Mouse (Mus musculus): ENCODE results near the gene Tyr. TPM values are rescaled to one million over a fixed set of nuclear protein-coding genes. Genes with fewer than 3 reads are reported as not detected.
A peak's percentile ranks its signal among the peaks of the same experiment; 100 is the strongest.
"Not testable (repeated sequence)": the region's sequence is repeated elsewhere in the genome, so short reads cannot be mapped to it uniquely, and the experiment has no call there.

Gene Tyr
- polyA plus RNA-seq (2015; fragmentation: Nextera tagmentation; extraction: Ambion mirVana), result 0.13 TPM in 1 of 2 replicates, not detected in the other

- no peaks in the 10 kb centered on the region for H3K9me3 ChIP-seq (replicated peaks)
- H3K4me3 ChIP-seq (replicated peaks), result no peak within 1 kb of the TSS
- no peaks in the 10 kb centered on the region for H3K4me1 ChIP-seq
- H3K9ac ChIP-seq (replicated peaks), result no peak within 1 kb of the TSS
- no peak within 1 kb of the TSS for H3K27ac ChIP-seq (replicated peaks)
- no peak for ATAC-seq (ENCODE audit: low FRiP score)
- no peak within 1 kb of the TSS for H3K4me2 ChIP-seq
- H3K36me3 ChIP-seq, result no peaks in the 10 kb centered on the region
- H3K27me3 ChIP-seq (replicated peaks), result no peaks in the 10 kb centered on the region
Measured at GRCm38 (mm10) chr7:87493412-87493811, at the start of gene Tyr. Tyr (minus strand) TSS chr7:87493512.

GRCm38 (mm10) chr7:87539031-87539430 is 45.7 kb upstream of the Tyr start:
- H3K4me2 ChIP-seq, result no peak overlapping the region
- H3K9ac ChIP-seq (replicated peaks), result no peak overlapping the region
- no peak overlapping the region for H3K4me3 ChIP-seq (replicated peaks)
- H3K27me3 ChIP-seq (replicated peaks), result no peaks in the 10 kb centered on the region
- H3K27ac ChIP-seq (replicated peaks), result no peak overlapping the region
- H3K9me3 ChIP-seq (replicated peaks), result no peaks in the 10 kb centered on the region
- no peaks in the 10 kb centered on the region for H3K36me3 ChIP-seq
- no peaks in the 10 kb centered on the region for H3K4me1 ChIP-seq
- ATAC-seq (ENCODE audit: low FRiP score), result no peak

- no peak overlapping the region for H3K4me3 ChIP-seq (replicated peaks)
- H3K4me2 ChIP-seq, result no peak overlapping the region
- no peak overlapping the region for H3K9ac ChIP-seq (replicated peaks)
- no peaks in the 10 kb centered on the region for H3K27me3 ChIP-seq (replicated peaks)
- no peaks in the 10 kb centered on the region for H3K36me3 ChIP-seq
- H3K27ac ChIP-seq (replicated peaks), result no peak overlapping the region
- no peaks in the 10 kb centered on the region for H3K4me1 ChIP-seq
- 27% methylated on average over 4 of the region's 4 CpGs for WGBS
- no peaks in the 10 kb centered on the region for H3K9me3 ChIP-seq (replicated peaks)
- ATAC-seq (ENCODE audit: low FRiP score), result no peak
Measured at GRCm38 (mm10) chr7:87494124-87494682, 891 bp upstream of the Tyr start.

GRCm38 (mm10) chr7:87488024-87488423 is 5.3 kb downstream of the Tyr start:
- H3K27me3 ChIP-seq (replicated peaks), result no peaks in the 10 kb centered on the region
- no peaks in the 10 kb centered on the region for H3K9me3 ChIP-seq (replicated peaks)
- H3K4me1 ChIP-seq, result no peaks in the 10 kb centered on the region
- WGBS, result 60% methylated on average over 3 of the region's 3 CpGs
- H3K27ac ChIP-seq (replicated peaks), result no peak overlapping the region
- no peak overlapping the region for H3K9ac ChIP-seq (replicated peaks)
- no peak overlapping the region for H3K4me2 ChIP-seq
- no peak for ATAC-seq (ENCODE audit: low FRiP score)
- H3K4me3 ChIP-seq (replicated peaks), result no peak overlapping the region
- H3K36me3 ChIP-seq, result no peaks in the 10 kb centered on the region

- Histone ChIP-seq H3K4me2 (no peak overlapping the region), H3K27me3 (replicated peaks) (no peaks in the 10 kb centered on the region), H3K27ac (replicated peaks) (no peak overlapping the region), H3K9ac (replicated peaks) (no peak overlapping the region), H3K36me3 (no peaks in the 10 kb centered on the region), H3K4me3 (replicated peaks) (no peak overlapping the region), H3K4me1 (no peaks in the 10 kb centered on the region), H3K9me3 (replicated peaks) (no peaks in the 10 kb centered on the region)
- 61% methylated on average over 1 of the region's 1 CpGs for WGBS
- no peak for ATAC-seq (ENCODE audit: low FRiP score)
Measured at GRCm38 (mm10) chr7:87413271-87413670, 80.0 kb downstream of the Tyr start.

- H3K9me3 ChIP-seq (replicated peaks); H3K27ac ChIP-seq (replicated peaks); H3K36me3 ChIP-seq; H3K9ac ChIP-seq (replicated peaks); ATAC-seq (ENCODE audit: low FRiP score); H3K4me2 ChIP-seq; H3K4me1 ChIP-seq; H3K4me3 ChIP-seq (replicated peaks); H3K27me3 ChIP-seq (replicated peaks): not testable (repeated sequence)
- 12% methylated on average over 4 of the region's 4 CpGs for WGBS
Measured at GRCm38 (mm10) chr7:87411373-87411772, 81.9 kb downstream of the Tyr start.

GRCm38 (mm10) chr7:87397023-87397422 is 96.3 kb downstream of the Tyr start:
- ATAC-seq (ENCODE audit: low FRiP score), result peak; percentile 63; the same call in 1 of the 2 replicates

GRCm38 (mm10) chr7:87374935-87375334 is 118.4 kb downstream of the Tyr start:
- Histone ChIP-seq H3K4me2 (no peak overlapping the region), H3K9ac (replicated peaks) (no peak overlapping the region), H3K4me1 (no peaks in the 10 kb centered on the region), H3K9me3 (replicated peaks) (no peaks in the 10 kb centered on the region), H3K27me3 (replicated peaks) (no peaks in the 10 kb centered on the region), H3K27ac (replicated peaks) (no peak overlapping the region), H3K4me3 (replicated peaks) (no peak overlapping the region), H3K36me3 (no peaks in the 10 kb centered on the region)
- WGBS, result 54% methylated on average over 2 of the region's 2 CpGs
- ATAC-seq (ENCODE audit: low FRiP score), result no peak

More at GRCm38 (mm10) chr7:87397023-87397422, 96.3 kb downstream of the Tyr start:
- no peak overlapping the region for H3K9ac ChIP-seq (replicated peaks)
- H3K27me3 ChIP-seq (replicated peaks), result no peaks in the 10 kb centered on the region
- no peaks in the 10 kb centered on the region for H3K4me1 ChIP-seq
- no peaks in the 10 kb centered on the region for H3K9me3 ChIP-seq (replicated peaks)
- H3K27ac ChIP-seq (replicated peaks), result no peak overlapping the region
- WGBS, result 58% methylated on average over 7 of the region's 7 CpGs
- no peak overlapping the region for H3K4me2 ChIP-seq
- no peak overlapping the region for H3K4me3 ChIP-seq (replicated peaks)
- H3K36me3 ChIP-seq, result no peaks in the 10 kb centered on the region

Other genes with a start within 250 kb of the Tyr start
- gene Nox4, start 247.4 kb downstream of the Tyr start, polyA plus RNA-seq (2015; fragmentation: Nextera tagmentation; extraction: Ambion mirVana), result 1.7 and 1.9 TPM in 2 replicates
- gene Grm5, start 90.7 kb upstream of the Tyr start, polyA plus RNA-seq (2015; fragmentation: Nextera tagmentation; extraction: Ambion mirVana), result 76.4 and 89.6 TPM in 2 replicates